Mouse (Mus musculus) CH12.LX (cell line): ENCODE data around the gene Ubtf. TPM values are rescaled to one million over a fixed set of nuclear protein-coding genes. Genes with fewer than 3 reads are reported as not detected.

Experiments
- DNase-seq: peaks from one replicate; pipeline ENCODE4 v3.0.0-alpha.2; 2013; ENCODE audit errors: extremely low read depth
- H3K27ac ChIP-seq: 2 replicates; pipeline ENCODE4 v1.5.1; 2012; ENCODE audit warnings: low read depth, mild to moderate bottlenecking, control low read depth, moderate library complexity; ENCODE audit not compliant: insufficient read depth
- H3K27me3 ChIP-seq: replicated peaks from 2 replicates; pipeline ENCODE3; 2012; ENCODE audit warnings: inconsistent platforms
- H3K36me3 ChIP-seq, 2 experiments: replicated peaks in 1 of 2; 2 replicates each; pipeline versions ENCODE3 to v1.6.1; 2012; ENCODE audit warnings: inconsistent platforms in 1 of 2, low read length in 1 of 2, mild to moderate bottlenecking in 1 of 2, mixed read lengths in 1 of 2, moderate library complexity in 1 of 2; ENCODE audit not compliant: control insufficient read depth in 1 of 2, insufficient read depth in 1 of 2
- H3K4me1 ChIP-seq, 2 experiments: 2 replicates each; pipeline ENCODE4 v1.6.1; 2012; ENCODE audit warnings: inconsistent platforms in 1 of 2, moderate library complexity in 1 of 2; ENCODE audit not compliant: insufficient read depth in 2 of 2, control insufficient read depth in 1 of 2
- H3K4me2 ChIP-seq: 2 replicates; pipeline ENCODE4 v1.6.1; 2012; ENCODE audit warnings: low read depth, mild to moderate bottlenecking, control low read depth; ENCODE audit not compliant: poor library complexity, insufficient read depth, severe bottlenecking
- H3K4me3 ChIP-seq, 3 experiments: fragments of 150-350 bp in 1 of 3; sonication (generic) in 1 of 3; replicated peaks in 1 of 3; 2 replicates each; pipeline versions ENCODE3 to v1.5.1; 2011 to 2012; ENCODE audit warnings: low read depth in 2 of 3, low read length in 2 of 3, mild to moderate bottlenecking in 2 of 3, moderate library complexity in 2 of 3, control low read depth in 1 of 3, improper control_type of control experiment in 1 of 3, inconsistent platforms in 1 of 3, mixed read lengths in 1 of 3; ENCODE audit not compliant: poor library complexity in 1 of 3
- H3K79me2 ChIP-seq: replicated peaks from 2 replicates; pipeline ENCODE4 v1.6.1; 2012; ENCODE audit warnings: mild to moderate bottlenecking, moderate library complexity; ENCODE audit not compliant: control insufficient read depth, poor library complexity, insufficient read depth, severe bottlenecking; ENCODE audit errors: extremely low read depth
- H3K9ac ChIP-seq: 2 replicates; pipeline ENCODE4 v1.6.1; 2012; ENCODE audit warnings: low read depth, mild to moderate bottlenecking, control low read depth, moderate library complexity; ENCODE audit not compliant: insufficient read depth
- H3K9me3 ChIP-seq: replicated peaks from 2 replicates; pipeline ENCODE3; 2012; ENCODE audit warnings: low read length, inconsistent platforms, mixed read lengths
- ETS1 ChIP-seq: conservative IDR thresholded peaks from 2 replicates; pipeline ENCODE4 v1.6.1; 2012; ENCODE audit warnings: low read depth, mild to moderate bottlenecking, inconsistent platforms, low read length, improper control_type of control experiment, moderate library complexity
- GABPA ChIP-seq: IDR thresholded peaks from 2 replicates; pipeline ENCODE4 v1.6.1; 2012; ENCODE audit warnings: low read depth, low read length, improper control_type of control experiment, inconsistent platforms; ENCODE audit not compliant: insufficient replicate concordance
- HCFC1 ChIP-seq: IDR thresholded peaks from 2 replicates; pipeline ENCODE4 v1.6.1; 2012; ENCODE audit warnings: low read depth, mild to moderate bottlenecking, inconsistent platforms, low read length, improper control_type of control experiment
- IRF4 ChIP-seq: IDR thresholded peaks from 2 replicates; pipeline ENCODE4 v1.6.1; 2014; ENCODE audit warnings: low read depth, mild to moderate bottlenecking, inconsistent platforms, low read length, improper control_type of control experiment
- MAFK ChIP-seq: IDR thresholded peaks from 2 replicates; pipeline ENCODE4 v1.6.1; 2011; ENCODE audit warnings: low read length, improper control_type of control experiment; ENCODE audit not compliant: insufficient replicate concordance
- MEF2A ChIP-seq: IDR thresholded peaks from 2 replicates; pipeline ENCODE4 v1.6.1; 2014; ENCODE audit warnings: low read depth, mild to moderate bottlenecking, inconsistent platforms, low read length, improper control_type of control experiment, borderline replicate concordance
- MYC ChIP-seq: IDR thresholded peaks from 2 replicates; pipeline ENCODE4 v1.6.1; 2011; ENCODE audit warnings: low read depth, mild to moderate bottlenecking, improper control_type of control experiment, low read length
- NELFE ChIP-seq: IDR thresholded peaks from 2 replicates; pipeline ENCODE4 v1.6.1; 2011; ENCODE audit warnings: low read depth, low read length, improper control_type of control experiment
- POLR2AphosphoS2 ChIP-seq: IDR thresholded peaks from 2 replicates; pipeline ENCODE4 v1.6.1; 2011; ENCODE audit warnings: low read depth, low read length, improper control_type of control experiment
- RCOR1 ChIP-seq: conservative IDR thresholded peaks from 2 replicates; pipeline ENCODE4 v1.6.1; 2012; ENCODE audit warnings: low read depth, mild to moderate bottlenecking, inconsistent platforms, low read length, improper control_type of control experiment
- SMC3 ChIP-seq: IDR thresholded peaks from 2 replicates; pipeline ENCODE4 v1.6.1; 2011; ENCODE audit warnings: low read depth, low read length, improper control_type of control experiment
- TCF12 ChIP-seq: IDR thresholded peaks from 2 replicates; pipeline ENCODE4 v1.6.1; 2014; ENCODE audit warnings: low read depth, mild to moderate bottlenecking, inconsistent platforms, low read length, improper control_type of control experiment
- UBTF ChIP-seq: IDR thresholded peaks from 2 replicates; pipeline ENCODE4 v1.6.1; 2012; ENCODE audit warnings: low read depth, mild to moderate bottlenecking, inconsistent platforms, low read length, improper control_type of control experiment, moderate library complexity
- USF2 ChIP-seq: conservative IDR thresholded peaks from 2 replicates; pipeline ENCODE4 v1.6.1; 2011; ENCODE audit warnings: low read depth, low read length, improper control_type of control experiment
- ZKSCAN1 ChIP-seq: IDR thresholded peaks from 2 replicates; pipeline ENCODE4 v1.6.1; 2012; ENCODE audit warnings: low read depth, inconsistent platforms, low read length, improper control_type of control experiment, borderline replicate concordance
- dilution Hi-C: fragments of 300-500 bp; cut with MboI; formaldehyde crosslinking; loops from 2 replicates; pipeline ENCODE4 v1.14.3; 2020; ENCODE audit warnings: low sequenced_read_pairs; ENCODE audit not compliant: extremely low pct_unique_long_range_greater_than_20kb, extremely low pct_ligation_motif_present
- in situ Hi-C: fragments of 300-500 bp; cut with MboI; formaldehyde crosslinking; loops from 3 replicates; pipeline ENCODE4 v1.14.3; 2019; ENCODE audit warnings: low sequenced_read_pairs, low pct_ligation_motif_present, low pct_unique_long_range_greater_than_20kb, mixed read lengths
- polyA plus RNA-seq: library from polyadenylated mRNA; unstranded; fragments of >175 nt; gene quantifications from 2 replicates; pipeline ENCODE4 v1.2.1, GENCODE M21; 2012; ENCODE audit warnings: low read depth; ENCODE audit not compliant: insufficient read length
- total RNA-seq, 2 experiments: library from RNA; depleted of rRNA; stranded (reverse); fragments of 300-350 nt in 1 of 2; fragments of >200 nt in 1 of 2; gene quantifications; 2 replicates each; pipeline ENCODE4 v1.2.3; 2012 to 2014

Ubtf gene
- total and polyA plus RNA-seq, 3 experiments = 89.9 to 126 (median 124) TPM

DNA sequence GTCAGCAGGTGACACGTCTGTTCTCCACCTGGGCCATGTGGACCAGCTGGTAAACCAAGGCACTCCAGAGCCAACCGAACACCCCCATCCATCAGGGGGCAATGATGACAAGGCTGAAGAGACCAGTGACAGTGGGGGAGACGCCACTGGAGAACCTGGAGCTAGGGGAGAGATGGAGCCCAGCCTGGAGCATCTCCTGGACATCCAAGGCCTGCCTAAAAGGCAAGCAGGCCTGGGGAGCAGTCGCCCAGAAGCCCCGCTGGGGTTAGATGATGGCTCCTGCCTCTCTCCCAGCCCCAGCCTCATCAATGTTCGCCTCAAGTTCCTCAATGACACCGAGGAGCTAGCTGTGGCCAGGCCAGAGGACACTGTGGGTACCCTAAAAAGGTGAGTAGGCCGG is 32.1 kb downstream of the Ubtf start:
- Histone ChIP-seq H3K9me3 (no peaks in the 10 kb centered on the region), H3K36me3 (peaks cover 48 to 64% of the 10 kb centered on the region in 2 experiments), H3K27me3 (no peaks in the 10 kb centered on the region), H3K4me1 (peaks cover 16 to 45% of the 10 kb centered on the region in 2 experiments), H3K9ac (no peak overlapping the region), H3K79me2 (no peaks in the 10 kb centered on the region; the same call in 1 of the 2 replicates), H3K4me2 (no peak overlapping the region), H3K27ac (no peak overlapping the region), H3K4me3 (no peak overlapping the region)
- in situ Hi-C loops (no loop called here), dilution Hi-C loops (no loop called here)
- DNase-seq = no peak
- TF ChIP-seq MEF2A = no peak
- no peak for TF ChIP-seq NELFE
- TF ChIP-seq IRF4 = no peak
- no peak for TF ChIP-seq SMC3
- no peak for TF ChIP-seq ZKSCAN1
- TF ChIP-seq USF2 = no peak
- no peak for TF ChIP-seq GABPA
- TF ChIP-seq UBTF = no peak
- TF ChIP-seq MYC = no peak
- no peak for TF ChIP-seq MAFK
- no peak for TF ChIP-seq TCF12
- no peak for TF ChIP-seq POLR2AphosphoS2

DNA sequence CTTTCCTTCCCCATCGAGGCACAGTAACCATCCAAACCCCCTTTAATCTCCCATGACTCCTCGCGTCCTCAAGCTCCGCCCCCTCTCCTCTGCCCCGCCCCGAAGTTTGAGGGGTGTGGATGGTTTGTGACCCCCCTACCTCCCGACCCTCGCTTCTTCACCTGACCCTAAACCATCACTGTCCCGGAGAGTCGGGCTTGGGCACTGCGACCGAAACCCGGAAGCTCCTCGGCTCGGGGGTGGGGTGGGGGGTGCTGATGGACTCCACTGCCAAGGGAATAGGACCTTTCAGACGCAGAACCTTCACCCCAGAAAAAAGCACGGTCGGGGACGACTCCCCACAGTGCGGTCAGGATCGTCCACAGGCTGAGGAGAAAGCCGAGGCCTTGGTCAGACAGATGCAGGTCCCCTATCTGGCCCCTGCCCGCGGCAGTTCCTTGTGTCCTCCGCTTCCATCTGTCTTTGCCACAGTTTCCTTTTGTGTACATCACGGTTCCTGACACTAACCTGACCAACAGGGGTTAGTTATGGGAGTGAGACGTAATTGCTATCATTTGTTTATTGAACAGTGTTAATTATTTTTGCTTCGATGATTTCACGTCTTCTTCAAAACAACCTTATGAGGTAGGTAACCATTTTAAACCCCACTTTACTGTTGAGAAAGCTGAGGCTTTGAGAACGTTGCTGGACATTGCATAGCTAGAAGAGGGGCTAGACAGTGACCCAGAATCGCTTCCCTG is 34.3 kb downstream of the Ubtf start:
- peak overlapping the region; percentile 67 for H3K9ac ChIP-seq
- H3K27ac ChIP-seq = peak overlapping the region; percentile 44
- peak overlapping the region; percentile 88 for H3K4me2 ChIP-seq
- peak; percentile 8; the same call in 1 of the 2 replicates for TF ChIP-seq HCFC1
- peak; percentile 11; the same call in 1 of the 2 replicates for TF ChIP-seq RCOR1
- TF ChIP-seq ETS1 = no peak
- in situ Hi-C loops = no loop called here
- peaks cover 27 to 41% of the 10 kb centered on the region in 2 experiments for H3K36me3 ChIP-seq
- H3K9me3 ChIP-seq = no peaks in the 10 kb centered on the region
- DNase-seq = no peak
- H3K79me2 ChIP-seq = no peaks in the 10 kb centered on the region; the same call in 1 of the 2 replicates
- H3K4me1 ChIP-seq = peaks cover 5 to 36% of the 10 kb centered on the region in 2 experiments
- dilution Hi-C loops = no loop called here
- no peaks in the 10 kb centered on the region for H3K27me3 ChIP-seq
- peak overlapping the region; percentile 70 to 97 (median 75) for H3K4me3 ChIP-seq
